ENCODE assay signal across 8 mouse cellular contexts in genomic region chr2:147194711-147195615, GRCm38 (mm10). TPM values are rescaled to one million over a fixed set of nuclear protein-coding genes. Genes with fewer than 3 reads are reported as not detected.
DNase-seq lines count a peak whose midpoint lies in the region; ATAC-seq and TF ChIP-seq lines count a peak whose summit lies in the region.

No protein-coding gene starts in this region.

- no peaks in the 10 kb centered on the region for H3K9me3 ChIP-seq in heart, postnatal 0 days (replicated peaks; ENCODE audit: control insufficient read depth, low read length)
- no peaks in the 10 kb centered on the region for H3K9me3 ChIP-seq in hindbrain, embryonic 15.5 days
- H3K9me3 ChIP-seq in midbrain, postnatal 0 days (ENCODE audit: low read length), result no peaks in the 10 kb centered on the region

- H3K27me3 ChIP-seq in heart, postnatal 0 days (ENCODE audit: control insufficient read depth, insufficient read depth, low read length), result peaks cover 84% of the 10 kb centered on the region
- H3K27me3 ChIP-seq in hindbrain, embryonic 15.5 days, result peaks cover 89% of the 10 kb centered on the region
- H3K27me3 ChIP-seq in midbrain, postnatal 0 days (ENCODE audit: insufficient read depth, low read length), result peaks cover 83% of the 10 kb centered on the region

- no peak overlapping the region for H3K9ac ChIP-seq in heart, postnatal 0 days (replicated peaks; ENCODE audit: low read depth, low read length)
- H3K9ac ChIP-seq in hindbrain, embryonic 15.5 days, result peak overlapping the region; percentile 21; the same call in 1 of the 2 replicates
- peak overlapping the region; percentile 33; the same call in 1 of the 2 replicates for H3K9ac ChIP-seq in midbrain, postnatal 0 days (replicated peaks; ENCODE audit: low read length, poor library complexity, severe bottlenecking)

- no peak overlapping the region for H3K27ac ChIP-seq in heart, postnatal 0 days (ENCODE audit: low read depth)
- no peak overlapping the region for H3K27ac ChIP-seq in cortical plate, adult 2 months (ENCODE audit: insufficient read depth, low read length)
- H3K27ac ChIP-seq in hindbrain, embryonic 15.5 days (replicated peaks), result no peak overlapping the region
- no peak overlapping the region for H3K27ac ChIP-seq in midbrain, postnatal 0 days (ENCODE audit: low read depth, low read length)

- H3K36me3 ChIP-seq in heart, postnatal 0 days (replicated peaks; ENCODE audit: control insufficient read depth, insufficient read depth, low read length), result no peaks in the 10 kb centered on the region
- H3K36me3 ChIP-seq in hindbrain, embryonic 15.5 days, result no peaks in the 10 kb centered on the region
- H3K36me3 ChIP-seq in midbrain, postnatal 0 days (ENCODE audit: insufficient read depth, low read length), result no peaks in the 10 kb centered on the region

- peak overlapping the region; percentile 48 for H3K4me2 ChIP-seq in heart, postnatal 0 days (ENCODE audit: low read depth, low read length)
- H3K4me2 ChIP-seq in hindbrain, embryonic 15.5 days, result peak overlapping the region; percentile 62
- H3K4me2 ChIP-seq in midbrain, postnatal 0 days (ENCODE audit: low read depth, low read length, poor library complexity, severe bottlenecking), result peak overlapping the region; percentile 63

- H3K4me1 ChIP-seq in heart, postnatal 0 days (ENCODE audit: control insufficient read depth, insufficient read depth), result 0 out of 2 replicates have a peak, but pooled peaks cover 7% of the 10 kb centered on the region
- H3K4me1 ChIP-seq in cortical plate, adult 2 months (ENCODE audit: control insufficient read depth, insufficient read depth, low read length), result no peaks in the 10 kb centered on the region
- peaks cover 23% of the 10 kb centered on the region for H3K4me1 ChIP-seq in hindbrain, embryonic 15.5 days (replicated peaks)
- H3K4me1 ChIP-seq in midbrain, postnatal 0 days (ENCODE audit: insufficient read depth, low read length), result peaks cover 8% of the 10 kb centered on the region

- intact Hi-C loops in heart, postnatal 36 days (cut with DNase I), result no loop called here
- intact Hi-C loops in gastrocnemius, postnatal 14 days (cut with DNase I; ENCODE audit: low total_unique reads), result no loop called here

- ATAC-seq in heart, postnatal 0 days (ENCODE audit: insufficient read depth, low read depth), result no peak; the same call in 1 of the 2 replicates
- peak; percentile 64 for ATAC-seq in hindbrain, embryonic 15.5 days (ENCODE audit: low FRiP score, low read depth)
- ATAC-seq in midbrain, postnatal 0 days (ENCODE audit: low FRiP score), result peak; percentile 18; the same call in 1 of the 2 replicates

- TF ChIP-seq POLR2A in cortical plate, adult 2 months (IDR thresholded peaks at IDR 0.05; ENCODE audit: extremely low read depth, insufficient read depth, low read length), result no peak

- H3K4me3 ChIP-seq in heart, postnatal 0 days (ENCODE audit: low read depth, low read length), result peak overlapping the region; percentile 29
- peak overlapping the region; percentile 28; the same call in 1 of the 2 replicates for H3K4me3 ChIP-seq in cortical plate, adult 2 months (ENCODE audit: insufficient read depth, low read length)
- peak overlapping the region; percentile 35 for H3K4me3 ChIP-seq in hindbrain, embryonic 15.5 days
- H3K4me3 ChIP-seq in midbrain, postnatal 0 days (ENCODE audit: low read depth, low read length), result peak overlapping the region; percentile 40

- no peak for DNase-seq in heart, postnatal 0 days (ENCODE audit: low spot score)
- DNase-seq in heart, postnatal 36 days, result no peak
- DNase-seq in midbrain, postnatal 0 days (ENCODE audit: low spot score), result no peak
- DNase-seq in cerebellum, postnatal 36 days, result no peak
- no peak for DNase-seq in cerebellum, adult 18-20 months
- DNase-seq in gastrocnemius, postnatal 14 days, result no peak

- TF ChIP-seq EP300 in heart, postnatal 0 days (IDR thresholded peaks at IDR 0.05; ENCODE audit: low read depth), result no peak

- no peak for TF ChIP-seq CTCF in heart, postnatal 0 days (IDR thresholded peaks at IDR 0.05; ENCODE audit: low read depth)
- TF ChIP-seq CTCF in cortical plate, adult 2 months (IDR thresholded peaks at IDR 0.05; ENCODE audit: extremely low read depth, insufficient read depth, low read length), result no peak
- no peak for TF ChIP-seq CTCF in midbrain, postnatal 0 days (IDR thresholded peaks at IDR 0.05)

- under 1% methylated on average over 71 of the region's 71 CpGs for WGBS in heart, postnatal 0 days
- 1% methylated on average over 71 of the region's 71 CpGs for WGBS in hindbrain, embryonic 15.5 days
- WGBS in midbrain, postnatal 0 days, result under 1% methylated on average over 65 of the region's 71 CpGs

RNA-seq across cellular contexts. Expression of gene Nkx2-2, which starts 0.9 kb away (rescaled TPM):
- not detected in 2 replicates for total RNA-seq in heart, postnatal 0 days (2014; rRNA removed; ENCODE audit: low replicate concordance)
- polyA plus RNA-seq in heart, postnatal 0 days (2015; fragmentation: Nextera tagmentation; extraction: Ambion mirVana), result not detected in 2 replicates
- not detected for total RNA-seq in heart, postnatal 36 days (2021)
- 6.1 and 8.0 TPM in 2 replicates for polyA plus RNA-seq in cortical plate, adult 2 months (2012; rRNA removed)
- polyA plus RNA-seq in hindbrain, embryonic 15.5 days (2015; fragmentation: Nextera tagmentation; extraction: Ambion mirVana), result 2.5 TPM in 2 replicates
- total RNA-seq in midbrain, postnatal 0 days (2014; rRNA removed), result 25.8 and 34.8 TPM in 2 replicates
- polyA plus RNA-seq in midbrain, postnatal 0 days (2015; fragmentation: Nextera tagmentation; extraction: Ambion mirVana), result 11.8 and 12.9 TPM in 2 replicates
- total RNA-seq in gastrocnemius, postnatal 14 days (2021), result under 1 TPM in 1 of 2 experiments, not detected in 1; 0.18 TPM

Comparison
In these comparisons a context has a peak if more than half of its experiments do, and no peak if none do; other contexts are left out.
1. RNA of gene Nkx2-2, which starts 0.9 kb away (total RNA-seq): 25.8 to 34.8 TPM in midbrain, postnatal 0 days; 0.18 TPM in gastrocnemius, postnatal 14 days, not detected in heart, postnatal 0 days and not detected in heart, postnatal 36 days; every median in the first group is over 10 times any median in the second.
2. Peak in every context shown above with its lines, with median percentiles within 50 percentile points of each other: H3K4me2 ChIP-seq and H3K4me3 ChIP-seq.